Mouse (Mus musculus) lung, postnatal 0 days (tissue): Measurements from ENCODE around the gene Grk5.

Experiments used
- CTCF ChIP-seq: IDR thresholded peaks from 2 replicates; pipeline ENCODE4 v1.5.1; 2016; ENCODE audit warnings: antibody characterized with exemption, mild to moderate bottlenecking
- EP300 ChIP-seq: IDR thresholded peaks from 2 replicates; pipeline ENCODE4 v1.6.1; 2016; ENCODE audit warnings: antibody characterized with exemption, mild to moderate bottlenecking, control low read depth

DNA sequence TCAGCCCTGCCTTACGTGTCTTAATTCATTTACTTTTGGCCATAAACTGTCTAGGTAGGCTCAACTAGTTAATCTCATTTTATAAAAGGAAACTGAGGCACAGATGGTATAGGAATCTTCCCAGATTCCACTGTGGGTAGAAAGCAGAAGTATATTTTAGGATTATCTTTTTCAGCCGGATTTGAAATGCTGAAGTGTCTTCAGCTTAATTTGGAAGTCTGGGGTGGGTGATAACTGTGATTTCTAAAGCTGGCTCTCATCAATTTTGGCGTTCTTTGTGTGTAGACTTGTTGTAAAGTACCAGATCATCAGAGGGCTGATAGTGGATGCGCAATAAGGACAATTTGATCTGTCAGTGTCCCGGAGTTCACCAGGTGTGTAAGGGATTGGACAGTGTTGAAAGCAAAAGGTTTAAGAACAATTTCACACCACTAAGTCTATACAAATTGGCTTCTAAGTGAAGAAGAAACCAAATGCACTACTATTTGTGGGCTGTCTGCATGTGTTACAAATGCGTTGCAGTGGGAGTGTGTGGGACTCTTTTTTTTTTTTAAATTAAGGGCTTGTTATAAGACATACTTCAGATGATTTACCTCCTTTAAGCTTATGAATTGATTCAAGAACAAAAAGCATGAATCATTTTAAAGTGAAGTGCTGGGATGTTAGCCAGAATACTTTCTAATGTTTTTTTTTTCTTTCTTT lies 27.5 kb downstream of the Grk5 start:
- TF ChIP-seq CTCF (no peak), EP300 (no peak)
